Mouse (Mus musculus): ENCODE measurements at regions not wholly inside any gene's neighbourhood (a gene's known extent, or its start where the extent isn't known, plus 50 kb on each side); places are given as distances from the start of the nearest gene placed in this dataset.

DNA sequence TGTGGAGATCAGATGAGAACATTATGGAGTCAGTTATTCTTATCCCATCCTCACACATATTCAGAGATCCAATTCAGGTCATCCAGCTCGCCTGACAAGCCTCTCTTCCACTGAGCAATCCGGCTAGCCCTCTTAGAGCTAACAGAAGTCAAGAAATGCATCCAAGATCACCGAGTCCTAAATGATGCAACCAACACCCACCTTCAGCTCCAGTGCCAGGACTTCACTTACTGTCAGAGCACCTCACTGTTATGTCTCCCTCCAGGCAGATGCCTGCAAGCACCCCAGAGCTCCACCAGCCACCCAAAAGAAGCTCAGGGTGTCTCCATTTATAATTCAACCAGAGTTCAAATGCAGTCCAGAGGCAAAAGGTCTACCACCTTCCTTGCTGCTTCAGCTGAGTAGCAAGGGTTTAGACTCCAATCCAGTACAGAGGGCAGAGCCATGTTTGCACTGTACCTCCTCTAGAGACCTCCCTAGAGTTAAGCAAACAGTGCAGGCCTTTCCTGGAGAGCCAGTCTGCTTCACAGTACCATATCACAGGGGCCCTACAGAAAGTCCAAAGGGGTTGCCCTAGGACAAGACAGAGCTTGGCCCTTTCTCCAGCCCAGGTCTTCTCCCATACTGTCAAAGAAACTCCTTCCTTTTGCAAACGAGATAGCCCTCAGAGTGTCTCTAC is 106.3 kb downstream of the Gm10604 start:
- Histone ChIP-seq H3K9me3 (ENCODE audit: control insufficient read depth, low read length) (no peaks in the 10 kb centered on the region), H3K36me3 (ENCODE audit: control insufficient read depth, insufficient read depth, low read length) (no peaks in the 10 kb centered on the region), H3K4me3 (ENCODE audit: control insufficient read depth in 1 of 2, insufficient read depth in 1 of 2, low read depth in 1 of 2, low read length in 2 of 2) (no peak overlapping the region), H3K9ac (ENCODE audit: low read length) (no peak overlapping the region), H3K4me1 (ENCODE audit: control insufficient read depth in 2 of 2, insufficient read depth in 2 of 2, low read length in 2 of 2) (peaks cover 29 to 43% of the 10 kb centered on the region in 2 experiments), H3K27ac (replicated peaks in 1 of 2; ENCODE audit: control insufficient read depth in 1 of 2, insufficient read depth in 1 of 2, low read depth in 2 of 2, low read length in 2 of 2) (no peak overlapping the region), H3K27me3 (ENCODE audit: control insufficient read depth, insufficient read depth, low read length) (no peaks in the 10 kb centered on the region), H3K4me2 (ENCODE audit: low read length) (no peak overlapping the region)
- no peak for ATAC-seq (ENCODE audit: insufficient number of reproducible peaks, insufficient read depth, low FRiP score, low read depth)
- 68% methylated on average over 4 of the region's 4 CpGs for WGBS

DNA sequence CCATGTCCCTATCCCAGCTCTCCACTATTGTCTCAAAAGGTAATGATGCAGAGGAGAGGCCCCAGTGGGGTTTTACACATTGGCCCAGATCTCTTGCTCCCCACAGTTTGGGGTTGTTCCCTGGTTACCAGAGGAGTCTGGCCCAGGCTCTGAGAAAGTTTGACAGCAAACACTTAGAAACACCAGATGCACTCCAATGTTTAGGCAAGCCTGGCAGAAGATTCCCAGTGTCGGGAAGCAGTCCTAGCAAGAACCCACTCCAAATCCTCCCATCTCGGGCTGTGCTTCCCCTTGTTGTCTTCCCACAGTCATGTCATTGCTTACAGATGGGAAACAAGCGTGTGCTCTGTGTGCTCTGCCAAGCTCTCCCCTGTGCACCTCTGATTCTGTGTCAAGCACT is 109.0 kb downstream of the Gm10604 start:
- ATAC-seq (ENCODE audit: insufficient number of reproducible peaks, insufficient read depth, low FRiP score, low read depth): no peak
- no peaks in the 10 kb centered on the region for H3K9me3 ChIP-seq (ENCODE audit: control insufficient read depth, low read length)
- H3K9ac ChIP-seq (ENCODE audit: low read length): no peak overlapping the region
- peaks cover 17 to 23% of the 10 kb centered on the region in 2 experiments for H3K4me1 ChIP-seq (ENCODE audit: control insufficient read depth in 2 of 2, insufficient read depth in 2 of 2, low read length in 2 of 2)
- no peaks in the 10 kb centered on the region for H3K36me3 ChIP-seq (ENCODE audit: control insufficient read depth, insufficient read depth, low read length)
- no peak overlapping the region for H3K4me2 ChIP-seq (ENCODE audit: low read length)
- no peaks in the 10 kb centered on the region for H3K27me3 ChIP-seq (ENCODE audit: control insufficient read depth, insufficient read depth, low read length)
- 91% methylated on average over 3 of the region's 3 CpGs for WGBS
- no peak overlapping the region for H3K27ac ChIP-seq (replicated peaks in 1 of 2; ENCODE audit: control insufficient read depth in 1 of 2, insufficient read depth in 1 of 2, low read depth in 2 of 2, low read length in 2 of 2)
- no peak overlapping the region for H3K4me3 ChIP-seq (ENCODE audit: control insufficient read depth in 1 of 2, insufficient read depth in 1 of 2, low read depth in 1 of 2, low read length in 2 of 2)

DNA sequence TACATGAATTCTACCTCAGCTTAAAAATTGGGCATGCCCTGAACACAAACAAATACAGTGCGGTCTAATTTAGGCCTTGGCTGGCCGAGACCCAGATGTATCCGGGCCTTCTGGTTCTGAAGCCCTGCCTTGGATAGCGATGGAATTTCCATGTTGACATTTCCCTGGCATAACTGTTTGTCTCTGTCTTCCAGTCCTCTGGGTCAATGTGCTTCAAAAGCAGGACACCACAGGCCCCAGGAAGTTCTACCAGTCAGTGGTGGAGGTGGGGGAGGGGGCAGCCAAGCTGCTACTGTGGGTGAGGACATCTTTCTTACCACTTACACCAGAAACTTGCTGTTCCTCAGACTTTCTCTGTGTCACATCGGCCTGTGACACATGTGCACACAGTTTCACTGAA is 111.3 kb downstream of the Gm10604 start:
- Histone ChIP-seq H3K27me3 (ENCODE audit: control insufficient read depth, insufficient read depth, low read length) (no peaks in the 10 kb centered on the region), H3K27ac (replicated peaks in 1 of 2; ENCODE audit: control insufficient read depth in 1 of 2, insufficient read depth in 1 of 2, low read depth in 2 of 2, low read length in 2 of 2) (no peak overlapping the region), H3K9ac (ENCODE audit: low read length) (no peak overlapping the region), H3K36me3 (ENCODE audit: control insufficient read depth, insufficient read depth, low read length) (no peaks in the 10 kb centered on the region), H3K4me3 (ENCODE audit: control insufficient read depth in 1 of 2, insufficient read depth in 1 of 2, low read depth in 1 of 2, low read length in 2 of 2) (no peak overlapping the region), H3K9me3 (ENCODE audit: control insufficient read depth, low read length) (no peaks in the 10 kb centered on the region), H3K4me1 (ENCODE audit: control insufficient read depth in 2 of 2, insufficient read depth in 2 of 2, low read length in 2 of 2) (peaks cover 9 to 12% of the 10 kb centered on the region in 2 experiments), H3K4me2 (ENCODE audit: low read length) (no peak overlapping the region)
- 62% methylated on average over 5 of the region's 5 CpGs for WGBS
- ATAC-seq (ENCODE audit: insufficient number of reproducible peaks, insufficient read depth, low FRiP score, low read depth): no peak

DNA sequence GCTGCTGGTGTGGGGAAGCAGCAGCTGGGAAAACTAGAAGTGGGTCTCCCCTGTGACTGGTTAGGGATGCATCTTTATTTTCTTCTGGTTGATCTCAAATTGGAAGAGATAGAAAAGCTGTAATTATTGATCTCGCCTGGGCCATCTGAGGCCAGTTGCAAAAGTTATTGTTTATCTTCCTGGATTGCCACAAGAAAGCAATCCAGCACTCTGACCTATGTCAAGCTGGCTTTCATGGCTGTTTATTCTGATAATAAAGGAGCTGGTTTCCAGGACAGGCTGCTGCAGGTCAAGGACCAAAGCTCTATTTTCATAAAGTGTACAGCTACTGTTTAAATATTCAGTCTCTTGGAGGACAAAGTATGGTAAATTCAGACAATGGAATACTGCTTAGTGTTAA is 112.5 kb downstream of the Gm10604 start:
- Histone ChIP-seq H3K4me3 (ENCODE audit: control insufficient read depth in 1 of 2, insufficient read depth in 1 of 2, low read depth in 1 of 2, low read length in 2 of 2) (no peak overlapping the region), H3K27ac (replicated peaks in 1 of 2; ENCODE audit: control insufficient read depth in 1 of 2, insufficient read depth in 1 of 2, low read depth in 2 of 2, low read length in 2 of 2) (no peak overlapping the region), H3K4me2 (ENCODE audit: low read length) (no peak overlapping the region), H3K9me3 (ENCODE audit: control insufficient read depth, low read length) (no peaks in the 10 kb centered on the region), H3K27me3 (ENCODE audit: control insufficient read depth, insufficient read depth, low read length) (no peaks in the 10 kb centered on the region), H3K9ac (ENCODE audit: low read length) (no peak overlapping the region), H3K36me3 (ENCODE audit: control insufficient read depth, insufficient read depth, low read length) (no peaks in the 10 kb centered on the region), H3K4me1 (ENCODE audit: control insufficient read depth in 2 of 2, insufficient read depth in 2 of 2, low read length in 2 of 2) (peaks cover 9 to 12% of the 10 kb centered on the region in 2 experiments)
- ATAC-seq (ENCODE audit: insufficient number of reproducible peaks, insufficient read depth, low FRiP score, low read depth): no peak
- WGBS: 70% methylated on average over 1 of the region's 1 CpGs
